Mouse (Mus musculus) adipocyte (in vitro differentiated cells): ENCODE measurements around the gene Defa26.
"Not testable (repeated sequence)": the region's sequence is repeated elsewhere in the genome, so short reads cannot be mapped to it uniquely, and the experiment has no call there.

Experiments used
- DNase-seq: peaks from one replicate; pipeline ENCODE4 v3.0.0-alpha.2; 2016; ENCODE audit warnings: low spot score

Defa26 gene

DNA sequence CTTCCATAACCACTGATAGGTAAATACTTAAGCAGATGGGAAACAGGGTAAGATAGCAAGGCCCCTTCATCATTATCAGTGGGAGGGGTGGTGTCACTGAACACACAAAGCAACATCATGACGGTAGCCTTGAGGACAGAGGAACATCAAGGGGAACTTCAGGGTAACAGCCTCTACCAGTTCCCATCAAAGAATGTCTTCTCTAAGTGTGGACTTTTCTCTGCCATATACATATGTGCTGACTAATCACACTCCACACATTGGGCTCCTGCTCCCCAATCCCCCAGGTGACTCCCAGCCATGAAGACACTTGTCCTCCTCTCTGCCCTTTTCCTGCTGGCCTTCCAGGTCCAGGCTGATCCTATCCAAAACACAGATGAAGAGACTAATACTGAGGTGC, at the start of gene Defa26:
Defa26 (plus strand) TSS at position 301 of the 400 bp plus-strand sequence.
- not testable (repeated sequence) for DNase-seq

DNA sequence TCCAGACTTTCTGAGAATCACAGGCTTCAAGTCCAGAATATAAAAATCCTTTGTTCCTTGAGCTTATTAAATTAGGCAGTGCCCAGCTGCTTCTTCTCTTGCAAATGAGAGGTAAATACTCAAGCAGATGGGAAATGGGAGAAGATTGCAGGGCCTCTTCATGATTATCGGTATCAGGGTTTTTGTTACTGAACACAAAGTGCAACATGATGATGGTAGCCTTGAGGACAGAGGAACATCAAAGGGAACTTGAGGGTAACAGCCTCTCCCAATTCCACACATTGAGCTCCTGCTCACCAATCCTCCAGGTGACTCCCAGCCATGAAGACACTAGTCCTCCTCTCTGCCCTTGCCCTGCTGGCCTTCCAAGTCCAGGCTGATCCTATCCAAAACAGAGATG, 35.3 kb upstream of the Defa26 start, which contains the start of gene Defa28:
Defa28 (plus strand) TSS at position 301 of the 400 bp plus-strand sequence.
- not testable (repeated sequence) for DNase-seq

DNA sequence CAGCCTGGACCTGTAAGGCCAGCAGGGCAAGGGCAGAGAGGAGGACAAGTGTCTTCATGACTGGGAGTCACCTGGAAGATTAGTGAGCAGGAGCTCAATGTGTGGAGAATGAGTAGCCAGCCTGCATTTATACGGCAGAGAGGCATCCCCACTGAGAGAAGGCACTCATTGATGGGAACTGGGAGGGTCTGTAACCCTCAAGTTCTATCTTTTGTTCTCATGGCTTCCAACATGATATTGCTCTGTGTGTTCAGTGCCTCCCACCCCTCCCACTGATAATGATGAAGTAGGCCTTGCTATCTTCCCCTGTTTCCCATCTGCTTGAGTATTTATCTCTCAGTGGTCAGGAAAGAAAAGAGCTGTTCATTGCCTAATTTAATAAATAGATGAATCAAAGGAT, 23.6 kb upstream of the Defa26 start, which contains the start of gene Gm7861:
Gm7861 (minus strand) TSS at position 101 of the 400 bp plus-strand sequence.
- DNase-seq = not testable (repeated sequence)

DNA sequence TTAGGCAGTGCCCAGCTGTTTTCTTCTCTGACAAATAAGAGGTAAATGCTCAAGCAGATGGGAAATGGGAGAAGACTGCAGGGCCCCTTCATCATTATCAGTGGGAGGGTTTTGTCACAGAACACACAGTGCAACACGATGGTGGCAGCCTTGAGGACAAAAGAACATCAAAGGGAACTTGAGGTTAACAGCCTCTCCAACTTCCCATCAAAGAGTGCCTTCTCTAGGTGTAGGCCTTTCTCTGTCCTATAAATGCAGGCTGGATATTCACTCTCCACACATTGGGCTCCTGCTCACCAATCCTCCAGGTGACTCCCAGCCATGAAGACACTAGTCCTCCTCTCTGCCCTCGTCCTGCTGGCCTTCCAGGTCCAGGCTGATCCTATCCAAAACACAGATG, 37.5 kb downstream of the Defa26 start, which contains the start of gene Defa17:
Defa17 (plus strand) TSS at position 301 of the 400 bp plus-strand sequence.
- DNase-seq = not testable (repeated sequence)

DNA sequence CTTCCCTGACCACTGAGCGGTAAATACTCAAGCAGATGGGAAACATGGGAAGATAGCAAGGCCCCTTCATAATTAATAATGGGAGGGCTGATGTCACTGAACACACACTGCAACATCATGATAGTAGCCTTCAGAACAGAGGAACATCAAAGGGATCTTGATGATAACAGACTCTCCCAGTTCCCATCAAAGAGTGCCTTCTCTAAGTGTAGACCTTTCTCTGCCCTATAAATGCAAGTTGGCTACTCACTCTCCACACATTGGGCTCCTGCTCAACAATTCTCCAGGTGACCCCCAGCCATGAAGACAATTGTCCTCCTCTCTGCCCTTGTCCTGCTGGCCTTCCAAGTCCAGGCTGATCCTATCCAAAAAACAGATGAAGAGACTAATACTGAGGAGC, 47.5 kb downstream of the Defa26 start, which contains the start of gene Defa34:
Defa34 (plus strand) TSS at position 301 of the 400 bp plus-strand sequence.
- not testable (repeated sequence) for DNase-seq
